Mouse (Mus musculus) urinary bladder, postnatal 10 days (tissue): ENCODE measurements around the gene Gm10985.

Source experiments
- DNase-seq: peaks from one replicate; pipeline ENCODE4 v3.0.0; 2022; ENCODE audit warnings: low spot score

The Gm10985 gene

DNA sequence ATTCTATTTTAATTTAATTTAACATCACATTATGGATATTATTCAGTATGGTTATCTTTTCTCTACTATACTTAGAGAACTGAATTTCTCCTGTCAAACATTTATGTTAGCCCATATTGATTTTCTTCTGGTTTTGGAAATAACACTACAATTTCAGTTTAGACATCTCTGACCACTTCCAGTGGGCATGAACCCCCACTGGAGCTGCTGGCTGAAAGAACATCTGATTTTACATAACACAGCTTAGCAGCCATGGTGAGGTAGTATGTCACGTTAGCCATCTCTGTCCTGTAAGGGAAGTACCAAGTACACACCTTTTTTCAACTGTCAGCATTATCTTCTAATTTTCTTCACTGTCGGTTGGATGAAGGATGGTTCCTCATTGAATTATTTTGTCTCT lies at the start of gene Gm10985:
Gene Gm10985 (plus strand): TSS at position 301 of the 400 bp plus-strand sequence.
- DNase-seq: no peak

DNA sequence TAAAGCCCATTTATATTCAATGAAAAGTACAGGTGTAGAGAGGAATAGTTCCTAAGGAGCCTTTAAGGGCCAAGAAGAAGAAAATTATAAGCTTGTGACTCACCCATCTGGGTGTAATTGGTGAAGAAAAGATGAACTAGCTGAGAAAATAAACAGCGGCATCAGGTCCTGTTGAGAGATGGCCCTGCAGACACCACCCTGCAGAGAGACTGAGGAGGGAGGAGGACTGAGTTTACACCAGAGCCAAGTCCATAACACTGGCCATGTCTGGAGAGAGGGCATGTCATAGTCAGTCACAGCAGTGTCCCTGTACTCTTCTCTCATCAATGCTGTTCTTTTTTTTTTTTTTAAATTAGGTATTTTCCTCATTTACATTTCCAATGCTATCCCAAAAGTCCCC lies 48.0 kb upstream of the Gm10985 start:
- no peak for DNase-seq

GRCm38 (mm10) chr3:53799671-53800070 lies 45.2 kb upstream of the Gm10985 start:
- DNase-seq: no peak

DNA sequence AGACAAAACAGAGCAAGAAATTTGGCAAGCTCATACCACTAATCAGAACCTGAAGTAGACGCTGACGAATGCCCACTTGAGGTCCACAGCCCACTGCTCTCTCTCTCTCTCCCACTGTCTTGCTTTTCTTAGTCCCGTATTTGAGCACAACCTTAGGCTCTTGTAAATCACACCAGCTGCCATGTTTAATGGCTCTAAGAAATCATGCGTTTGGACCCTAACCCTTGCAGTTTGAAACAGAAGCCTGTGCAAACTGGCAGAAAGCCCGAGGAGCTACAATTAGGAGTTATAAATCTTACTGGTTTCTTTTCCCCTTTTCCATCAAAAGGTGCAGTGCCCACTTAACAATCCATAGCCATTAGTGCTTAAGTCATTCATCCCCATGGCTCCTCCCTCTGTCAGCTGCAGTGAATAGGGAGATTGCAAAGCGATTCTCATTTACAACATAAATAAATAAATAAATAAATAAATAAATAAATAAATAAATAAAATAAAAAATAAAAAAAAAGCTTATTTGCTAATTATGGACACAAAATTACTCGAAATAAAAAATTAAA lies 31.4 kb upstream of the Gm10985 start:
- no peak for DNase-seq

DNA sequence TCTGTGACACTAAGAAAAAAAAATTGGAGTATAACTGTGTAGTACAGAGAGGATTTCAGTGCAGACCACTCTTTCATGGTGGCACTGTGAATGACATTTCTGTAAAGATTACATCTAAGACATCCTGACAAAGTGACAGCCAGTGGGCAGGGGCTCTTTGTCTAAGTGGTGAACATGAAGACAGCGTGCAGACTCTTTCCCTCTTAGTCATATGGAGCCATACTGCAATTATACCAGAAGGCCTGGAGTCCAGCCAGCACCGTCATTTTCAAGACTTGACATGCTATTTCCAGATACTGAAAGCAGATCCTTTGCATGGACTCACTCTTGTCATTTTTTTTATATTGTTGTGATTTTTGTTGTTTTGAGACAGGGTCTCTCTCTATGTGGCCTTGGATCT lies 10.6 kb upstream of the Gm10985 start:
- no peak for DNase-seq

GRCm38 (mm10) chr3:53846206-53846928 lies 1.5 kb downstream of the Gm10985 start:
- DNase-seq: no peak

DNA sequence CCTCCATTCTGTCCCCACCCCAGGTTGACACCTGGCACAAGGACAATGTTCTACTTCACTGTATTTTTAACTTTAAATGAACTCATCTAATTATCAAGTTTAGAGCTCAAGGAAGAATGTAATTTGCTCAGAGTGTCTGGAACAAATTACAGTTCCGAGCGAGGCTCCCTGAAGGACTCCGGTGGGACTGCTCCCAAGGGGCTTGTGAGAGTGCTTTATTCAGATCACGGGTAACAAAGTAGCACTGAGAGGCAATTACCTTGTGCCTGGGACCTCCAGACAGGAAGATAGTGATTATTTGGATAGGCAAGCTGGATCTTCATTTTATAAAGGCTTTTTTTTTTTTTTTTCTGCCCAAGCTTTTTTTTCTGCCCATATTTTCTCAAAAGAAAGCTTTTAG lies 2.8 kb downstream of the Gm10985 start:
- DNase-seq: no peak

- no peak for DNase-seq
Observed at GRCm38 (mm10) chr3:53848262-53848661, 3.4 kb downstream of the Gm10985 start.

GRCm38 (mm10) chr3:53854261-53854660 lies 9.4 kb downstream of the Gm10985 start:
- DNase-seq: no peak

GRCm38 (mm10) chr3:53854831-53855230 lies 9.9 kb downstream of the Gm10985 start:
- no peak for DNase-seq

- peak; percentile 71 for DNase-seq
Observed at GRCm38 (mm10) chr3:53863383-53864220, 18.7 kb downstream of the Gm10985 start, which contains the start of gene Ufm1. TSS of gene Ufm1 (minus strand) at chr3:53863830.

- DNase-seq: no peak
Observed at GRCm38 (mm10) chr3:53868212-53868611, 23.3 kb downstream of the Gm10985 start.

- no peak for DNase-seq
Observed at GRCm38 (mm10) chr3:53869263-53869662, 24.4 kb downstream of the Gm10985 start.

DNA sequence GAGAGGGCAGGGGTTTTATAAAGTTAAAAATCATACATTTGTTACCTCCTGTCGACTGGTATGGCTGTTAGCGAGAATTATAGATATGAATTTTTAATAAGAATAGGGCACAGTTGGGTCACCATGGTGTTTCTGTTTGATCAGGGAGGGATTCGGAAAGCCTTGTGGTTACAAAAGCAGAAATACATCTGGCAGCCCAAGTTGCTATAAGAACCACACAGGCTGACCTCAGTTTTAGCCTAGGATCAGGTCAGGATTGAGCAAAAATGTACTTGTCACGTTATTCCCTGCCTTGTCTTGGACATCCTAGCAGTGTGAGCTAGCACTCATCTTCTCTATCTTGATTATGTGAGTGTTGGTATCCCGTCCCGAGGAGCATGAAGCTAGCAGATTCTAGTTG lies 25.6 kb downstream of the Gm10985 start:
- no peak for DNase-seq

- no peak for DNase-seq
Observed at GRCm38 (mm10) chr3:53871596-53871995, 26.7 kb downstream of the Gm10985 start.

DNA sequence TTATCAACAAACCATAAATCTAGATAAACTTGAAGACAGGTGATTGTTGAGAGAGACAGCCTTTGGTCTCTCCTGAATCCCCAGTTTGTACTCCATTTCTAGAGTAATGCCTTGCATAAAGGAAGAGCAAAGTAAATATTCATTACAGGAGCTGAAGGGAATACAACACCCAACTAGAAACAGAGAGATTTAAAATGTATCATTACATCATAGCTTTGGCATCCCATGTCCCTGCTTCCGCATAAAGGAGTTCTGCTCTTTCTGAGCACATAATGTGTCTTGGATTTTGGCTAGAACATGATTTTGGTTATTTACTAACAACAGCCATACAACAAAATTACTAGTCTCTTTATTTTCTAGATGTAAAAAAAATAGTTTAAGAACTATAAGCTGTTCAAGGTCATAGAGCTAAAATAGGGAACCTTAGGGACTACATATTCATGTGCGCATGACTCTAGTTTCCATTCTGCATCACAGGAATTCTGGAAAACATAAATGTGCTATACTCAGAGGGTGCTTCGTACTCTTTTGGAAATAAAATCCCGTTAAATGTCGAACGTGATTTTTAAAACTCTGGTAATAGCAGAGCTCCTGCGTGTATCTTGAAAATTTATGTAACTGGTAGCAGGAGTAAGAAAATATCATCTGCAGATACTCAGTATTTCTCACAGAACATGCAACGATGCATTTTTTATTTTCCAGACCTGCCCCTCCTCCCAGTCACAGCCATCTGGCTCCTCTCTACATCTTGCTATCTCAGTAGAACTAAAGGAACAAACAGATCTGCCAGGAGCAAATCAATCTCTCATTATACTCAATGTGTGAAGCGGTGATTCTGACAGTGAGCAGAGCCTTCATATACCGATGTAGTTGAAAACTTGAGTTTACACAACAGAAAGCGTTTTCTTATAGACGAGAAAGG lies 46.0 kb downstream of the Gm10985 start:
- DNase-seq: no peak
